8 mouse cellular contexts compared by ENCODE assay signal in the genomic region with DNA sequence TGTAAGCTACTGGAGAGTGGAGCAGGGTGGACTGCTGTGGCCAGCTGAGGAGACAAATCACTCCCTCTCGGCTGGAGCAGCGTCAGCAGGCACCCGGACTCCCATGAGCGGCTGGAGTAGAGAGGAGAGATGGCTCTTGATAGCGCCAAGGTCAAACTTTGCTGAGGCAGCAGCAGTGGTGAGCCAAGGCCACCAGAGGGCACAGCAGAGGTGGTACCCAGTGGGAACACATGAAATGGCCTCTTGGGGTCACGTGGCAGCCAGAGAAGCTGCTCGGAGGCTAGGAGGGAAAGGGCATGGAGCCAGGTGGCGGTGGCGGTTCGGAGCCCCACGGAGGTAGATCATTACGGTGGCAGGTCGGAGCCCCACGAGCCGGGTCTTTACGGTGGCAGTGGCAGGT. TPM values are rescaled to one million over a fixed set of nuclear protein-coding genes. Genes with fewer than 3 reads are reported as not detected.
DNase-seq lines count a peak whose midpoint lies in the region; ATAC-seq lines count a peak whose summit lies in the region.

No protein-coding gene starts in this region.

- H3K27ac ChIP-seq in hindbrain, embryonic 11.5 days (ENCODE audit: low read depth, low read length), result no peak overlapping the region

- no peaks in the 10 kb centered on the region for H3K4me1 ChIP-seq in hindbrain, embryonic 11.5 days (replicated peaks; ENCODE audit: control insufficient read depth, insufficient read depth, low read length)

- no peaks in the 10 kb centered on the region for H3K36me3 ChIP-seq in hindbrain, embryonic 11.5 days (ENCODE audit: control insufficient read depth, insufficient read depth, low read length)

- ATAC-seq in hindbrain, embryonic 11.5 days (ENCODE audit: low FRiP score), result no peak; the same call in 1 of the 2 replicates

- no peak overlapping the region for H3K9ac ChIP-seq in hindbrain, embryonic 11.5 days (ENCODE audit: low read depth, low read length)

- H3K27me3 ChIP-seq in hindbrain, embryonic 11.5 days (ENCODE audit: control insufficient read depth, insufficient read depth, low read length), result no peaks in the 10 kb centered on the region

- 14% methylated on average over 16 of the region's 16 CpGs for WGBS in hindbrain, embryonic 11.5 days

- no peak overlapping the region for H3K4me3 ChIP-seq in hindbrain, embryonic 11.5 days (ENCODE audit: low read depth, low read length)

- peak; percentile 56 for DNase-seq in MEL-GATA-1-ER (ENCODE audit: extremely low read depth, low read depth)
- DNase-seq in cerebellum, adult 9-11 months, result peak; percentile 92
- peak; percentile 72 to 82 for DNase-seq in frontal cortex, adult 2 months (ENCODE audit: extremely low spot score in 1 of 2, low spot score in 1 of 2)
- peak; percentile 79 for DNase-seq in hindbrain, embryonic 11.5 days (ENCODE audit: low spot score)
- peak; percentile 76 to 82 for DNase-seq in layer of hippocampus, postnatal 10 days (ENCODE audit: low spot score in 2 of 2)
- DNase-seq in lung, postnatal 10 days, result peak; percentile 94
- DNase-seq in ovary, postnatal 14 days (ENCODE audit: low spot score), result peak; percentile 69
- DNase-seq in thymus, postnatal 14 days, result peak; percentile 93

- H3K9me3 ChIP-seq in hindbrain, embryonic 11.5 days (ENCODE audit: control insufficient read depth, low read length), result no peaks in the 10 kb centered on the region

- H3K4me2 ChIP-seq in hindbrain, embryonic 11.5 days (replicated peaks; ENCODE audit: low read depth, low read length), result peak overlapping the region; percentile 14; the same call in 1 of the 2 replicates

RNA-seq across cellular contexts. Expression of a gene that starts 12.8 kb away (rescaled TPM):
- 11.6 and 15.1 TPM in 2 replicates for polyA plus RNA-seq in frontal cortex, adult 2 months (2012; rRNA removed)
- polyA plus RNA-seq in hindbrain, embryonic 11.5 days (2014; fragmentation: Nextera tagmentation; extraction: Ambion mirVana), result 3.0 and 3.2 TPM in 2 replicates
- 10 to 100 TPM; 10.2 to 11.0 TPM for total RNA-seq in layer of hippocampus, postnatal 10 days (2021)
